Mouse (Mus musculus) heart, postnatal 0 days (tissue): ENCODE measurements around the gene Cdk14.

Experiments used
- CTCF ChIP-seq: IDR thresholded peaks from 2 replicates; pipeline ENCODE4 v1.5.1; 2016; ENCODE audit warnings: antibody characterized with exemption, control low read depth, low read depth
- EP300 ChIP-seq: IDR thresholded peaks from 2 replicates; pipeline ENCODE4 v1.6.1; 2016; ENCODE audit warnings: antibody characterized with exemption, low read depth

GRCm38 (mm10) chr5:5292830-5293542 is 127.1 kb downstream of the Cdk14 start:
- no peak for TF ChIP-seq EP300
- TF ChIP-seq CTCF: no peak
